Mouse (Mus musculus): ENCODE results near the gene Pcnt.

DNA sequence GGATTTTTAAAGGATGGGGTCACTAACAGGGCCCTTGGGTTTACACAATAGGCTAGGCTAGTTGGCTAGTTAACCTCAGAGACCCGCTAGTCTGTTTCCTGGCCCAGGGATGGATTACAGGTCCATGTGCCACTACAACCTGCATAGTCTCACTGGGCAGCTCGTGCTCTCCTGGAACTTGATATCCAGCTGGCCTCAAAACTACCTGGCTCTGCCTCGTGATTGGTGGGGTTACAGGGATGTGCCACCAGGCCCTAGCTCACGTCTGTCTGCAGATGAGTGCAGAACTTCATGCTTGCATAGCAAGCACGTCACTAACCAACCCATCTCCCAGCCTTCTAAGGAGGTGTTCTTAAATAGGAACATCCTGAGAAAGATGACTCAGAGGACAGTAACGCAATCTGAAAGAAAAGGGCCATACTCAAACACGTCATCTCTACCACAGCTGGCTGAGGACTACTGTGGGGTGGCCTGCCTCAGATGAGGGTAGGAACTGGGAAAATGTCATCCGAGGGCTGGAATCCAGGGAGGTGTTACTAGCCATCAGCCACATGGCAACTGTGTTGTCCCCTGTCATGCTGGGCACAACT, 85.2 kb downstream of the Pcnt start:
- TF ChIP-seq POLR2A (IDR thresholded peaks at IDR 0.05; ENCODE audit: low read depth, low read length): no peak
- no peak for TF ChIP-seq CTCF (IDR thresholded peaks at IDR 0.05; ENCODE audit: extremely low read depth, insufficient read depth, insufficient read length, insufficient replicate concordance)
